Mouse (Mus musculus) right cerebral cortex, postnatal 14 days (tissue): Measurements from ENCODE around the gene Cers6.

Source experiments
- DNase-seq: peaks from one replicate; pipeline ENCODE4 v3.0.0; 2022

The Cers6 gene

GRCm38 (mm10) chr2:69128921-69129395, 267.7 kb downstream of the Cers6 start:
- DNase-seq = no peak

DNA sequence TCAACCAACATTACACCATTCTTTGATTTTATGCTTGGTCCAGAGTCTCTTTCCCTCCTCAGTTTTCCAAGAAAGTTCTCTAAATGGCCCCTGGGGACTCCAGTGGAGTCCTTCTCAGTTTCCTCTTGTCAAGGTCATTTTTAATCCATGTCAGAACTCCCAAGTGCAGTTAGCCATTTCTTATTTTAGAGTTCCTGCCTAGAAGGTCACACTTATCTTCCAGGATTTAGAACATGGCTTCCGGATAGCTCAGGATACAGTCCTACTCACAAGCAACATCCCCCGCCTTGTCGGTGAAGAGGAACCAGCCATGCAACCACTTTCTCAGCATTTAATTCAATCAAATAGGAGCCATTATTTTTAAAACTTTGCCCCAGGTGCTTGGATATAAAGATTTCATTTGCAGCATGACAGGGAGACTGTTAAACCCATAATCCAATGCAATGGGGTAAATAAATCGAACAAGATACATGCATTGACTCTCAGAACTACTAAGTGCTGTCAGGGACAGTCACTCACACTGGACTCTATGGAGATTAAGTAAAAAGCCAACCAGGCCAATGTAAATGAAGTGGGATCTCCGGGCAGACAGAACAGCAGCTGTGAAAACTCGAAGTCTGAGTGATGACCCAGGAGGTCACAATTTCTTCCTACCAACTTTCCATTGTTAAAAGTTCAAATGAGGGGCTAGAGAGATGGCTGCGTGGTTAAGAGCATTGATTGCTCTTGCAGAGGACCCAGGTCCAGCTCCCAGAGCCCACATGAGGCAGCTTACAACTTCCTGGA, 268.4 kb downstream of the Cers6 start:
- no peak for DNase-seq

DNA sequence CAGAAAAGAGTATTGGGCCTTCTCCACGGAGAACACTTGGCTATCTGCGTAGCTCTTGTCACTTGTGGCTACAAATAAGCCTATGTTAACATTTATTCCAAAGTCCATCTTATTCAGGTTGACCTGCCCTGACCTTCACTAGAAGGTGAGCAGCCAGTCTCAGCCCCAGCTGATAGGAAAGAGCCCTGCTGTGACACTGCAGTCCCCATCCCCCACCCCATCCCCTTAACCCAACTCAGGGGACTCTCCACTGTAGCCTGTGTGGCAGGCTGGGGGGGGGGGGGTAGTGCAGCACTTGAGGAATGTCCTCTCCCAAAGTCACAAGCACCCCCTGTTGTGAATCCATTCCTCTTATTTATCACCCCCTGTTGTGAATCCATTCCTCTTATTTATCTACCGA, 270.8 kb downstream of the Cers6 start:
- no peak for DNase-seq

- DNase-seq = no peak
Observed at GRCm38 (mm10) chr2:69132488-69133040, 271.3 kb downstream of the Cers6 start.

GRCm38 (mm10) chr2:69134186-69134585, 272.9 kb downstream of the Cers6 start:
- DNase-seq = no peak

GRCm38 (mm10) chr2:69134937-69135336, 273.7 kb downstream of the Cers6 start:
- DNase-seq = no peak

GRCm38 (mm10) chr2:69135661-69136576, 274.7 kb downstream of the Cers6 start, which contains the start of gene Nostrin:
TSS of gene Nostrin (plus strand) at chr2:69135800.
- DNase-seq = no peak

DNA sequence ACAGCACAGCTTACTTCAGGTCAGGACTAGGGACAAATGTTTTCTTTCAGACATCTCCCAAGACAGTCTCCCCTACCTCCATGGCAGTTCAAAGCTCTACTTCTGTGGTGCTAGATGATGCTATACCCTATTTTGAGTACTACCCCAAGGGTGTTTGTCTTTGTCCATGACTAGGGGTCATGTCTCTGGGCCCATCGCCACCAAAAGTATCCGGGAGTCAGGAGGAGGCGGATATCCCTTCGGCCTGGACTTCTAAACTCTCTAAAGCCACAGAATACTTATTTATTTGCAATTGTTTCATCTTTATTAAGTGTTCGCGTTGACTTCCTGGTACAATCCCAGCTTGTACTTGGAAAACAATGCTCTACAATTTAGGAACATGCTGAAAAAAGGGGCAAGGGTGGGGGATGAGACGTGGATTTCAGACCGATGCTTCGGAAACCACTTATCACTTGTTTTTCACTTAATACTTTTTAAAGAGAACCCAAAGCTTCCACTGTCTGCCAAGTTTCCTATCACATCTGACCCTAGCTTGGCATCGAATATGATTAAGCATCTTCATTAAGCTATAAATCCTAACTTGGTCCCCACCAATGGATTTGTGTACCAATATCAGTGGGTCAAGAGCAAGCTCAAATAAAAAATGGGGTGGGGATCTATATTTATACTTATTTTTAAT, 276.3 kb downstream of the Cers6 start:
- DNase-seq = no peak

DNA sequence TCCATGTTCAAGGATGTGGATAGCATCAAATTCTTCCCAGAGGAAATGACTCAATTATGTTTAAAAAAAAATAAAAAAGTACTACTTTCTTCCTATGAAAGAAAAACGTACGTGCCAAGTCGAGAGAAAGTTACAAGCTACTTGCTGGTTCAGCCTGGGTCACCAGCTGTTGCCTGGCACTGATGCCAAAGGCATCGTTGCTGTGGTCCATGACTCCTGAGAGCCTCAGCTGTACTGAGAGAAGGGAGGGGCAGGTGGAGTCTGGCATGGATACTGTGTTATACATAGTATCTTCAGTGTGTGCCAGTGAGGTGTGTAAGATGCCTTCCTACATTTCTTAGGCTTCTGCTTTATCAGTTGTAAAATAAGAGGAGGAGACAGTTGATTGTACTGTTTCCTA, 277.5 kb downstream of the Cers6 start:
- no peak for DNase-seq

DNA sequence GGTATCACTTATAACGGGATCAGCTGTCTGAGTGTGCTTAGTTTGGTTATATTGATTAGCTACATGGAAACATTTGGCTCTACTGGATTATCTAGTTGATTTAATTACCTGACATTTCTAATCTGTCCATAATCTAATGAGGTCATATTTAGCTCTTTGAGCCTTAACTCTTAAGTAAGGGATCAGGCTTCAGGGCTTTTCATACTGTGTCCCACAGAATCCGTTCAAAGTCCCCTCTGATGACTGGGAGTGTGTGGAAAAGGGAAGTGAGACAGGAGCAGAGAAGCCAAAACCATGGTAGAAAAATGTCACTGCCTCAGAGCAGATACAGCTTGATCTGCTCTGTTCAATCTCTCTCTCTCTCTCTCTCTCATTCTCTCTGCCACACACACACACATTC, 279.0 kb downstream of the Cers6 start:
- DNase-seq = no peak

GRCm38 (mm10) chr2:69140816-69141215, 279.6 kb downstream of the Cers6 start:
- DNase-seq = no peak

GRCm38 (mm10) chr2:69148691-69149090, 287.4 kb downstream of the Cers6 start:
- no peak for DNase-seq

DNA sequence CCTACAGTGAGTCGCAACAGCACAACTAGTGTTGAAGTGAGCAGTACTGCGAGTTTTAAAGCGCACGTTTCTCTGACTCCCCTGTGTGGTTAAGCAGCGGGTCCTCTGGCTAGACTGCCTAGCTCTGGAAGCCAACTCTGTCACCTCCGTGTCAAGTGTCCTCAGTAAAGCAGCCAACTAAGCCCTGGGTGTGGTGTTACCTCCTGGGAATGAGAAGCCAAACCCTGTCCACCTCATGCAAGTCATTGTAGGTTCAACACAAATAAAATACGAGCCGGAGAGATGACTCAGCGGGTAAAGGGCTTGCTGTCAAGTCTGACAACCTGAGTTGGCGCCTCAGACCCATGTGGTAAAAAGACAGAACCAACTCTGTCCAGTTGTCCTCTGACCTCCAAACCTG, 287.9 kb downstream of the Cers6 start:
- no peak for DNase-seq

DNA sequence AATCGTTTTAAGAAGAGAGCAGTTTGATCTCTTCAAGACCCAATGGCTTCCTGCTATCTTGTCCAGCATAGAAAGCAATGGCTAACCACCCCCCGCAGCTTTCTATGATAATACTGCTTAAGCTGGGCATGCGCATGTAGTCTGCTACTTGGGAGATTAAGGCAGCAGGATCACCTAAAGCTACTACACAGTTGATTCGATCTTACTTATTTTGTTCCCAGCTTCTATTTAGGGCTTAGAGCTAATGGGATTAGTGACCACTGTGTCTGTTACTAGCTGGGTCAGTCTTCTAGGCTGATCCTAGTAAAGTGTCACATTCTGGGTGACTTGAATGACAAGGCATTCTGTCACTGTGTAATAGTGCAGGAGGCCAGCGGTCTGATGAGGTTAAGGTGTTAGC, 289.6 kb downstream of the Cers6 start:
- DNase-seq = no peak

- no peak for DNase-seq
Observed at GRCm38 (mm10) chr2:69155861-69156260, 294.6 kb downstream of the Cers6 start.

GRCm38 (mm10) chr2:69156283-69156682, 295.0 kb downstream of the Cers6 start:
- DNase-seq = no peak

DNA sequence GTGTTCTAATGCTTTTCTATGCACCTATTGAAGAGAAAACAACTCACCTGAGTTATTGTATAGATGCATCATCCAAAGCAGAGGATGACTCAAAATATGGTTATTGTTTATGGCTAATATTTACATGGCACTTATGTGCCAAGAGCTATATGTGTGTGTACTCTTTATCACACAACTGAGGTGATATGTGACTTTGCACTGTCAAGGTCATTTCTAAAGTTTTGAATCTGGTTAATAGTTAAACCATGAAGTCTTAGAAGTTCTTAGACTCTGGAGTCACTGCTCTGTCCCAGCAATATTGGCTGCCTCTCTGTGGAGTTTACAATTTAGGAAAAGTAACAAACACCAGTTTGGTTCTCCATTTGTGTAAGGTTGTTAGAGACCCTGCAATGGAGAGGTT, 297.7 kb downstream of the Cers6 start:
- no peak for DNase-seq
